Mouse (Mus musculus): ENCODE data around the gene Sox4. TPM values are rescaled to one million over a fixed set of nuclear protein-coding genes. Genes with fewer than 3 reads are reported as not detected.

Sox4 gene
- polyA plus RNA-seq, 1 experiment = not detected

DNA sequence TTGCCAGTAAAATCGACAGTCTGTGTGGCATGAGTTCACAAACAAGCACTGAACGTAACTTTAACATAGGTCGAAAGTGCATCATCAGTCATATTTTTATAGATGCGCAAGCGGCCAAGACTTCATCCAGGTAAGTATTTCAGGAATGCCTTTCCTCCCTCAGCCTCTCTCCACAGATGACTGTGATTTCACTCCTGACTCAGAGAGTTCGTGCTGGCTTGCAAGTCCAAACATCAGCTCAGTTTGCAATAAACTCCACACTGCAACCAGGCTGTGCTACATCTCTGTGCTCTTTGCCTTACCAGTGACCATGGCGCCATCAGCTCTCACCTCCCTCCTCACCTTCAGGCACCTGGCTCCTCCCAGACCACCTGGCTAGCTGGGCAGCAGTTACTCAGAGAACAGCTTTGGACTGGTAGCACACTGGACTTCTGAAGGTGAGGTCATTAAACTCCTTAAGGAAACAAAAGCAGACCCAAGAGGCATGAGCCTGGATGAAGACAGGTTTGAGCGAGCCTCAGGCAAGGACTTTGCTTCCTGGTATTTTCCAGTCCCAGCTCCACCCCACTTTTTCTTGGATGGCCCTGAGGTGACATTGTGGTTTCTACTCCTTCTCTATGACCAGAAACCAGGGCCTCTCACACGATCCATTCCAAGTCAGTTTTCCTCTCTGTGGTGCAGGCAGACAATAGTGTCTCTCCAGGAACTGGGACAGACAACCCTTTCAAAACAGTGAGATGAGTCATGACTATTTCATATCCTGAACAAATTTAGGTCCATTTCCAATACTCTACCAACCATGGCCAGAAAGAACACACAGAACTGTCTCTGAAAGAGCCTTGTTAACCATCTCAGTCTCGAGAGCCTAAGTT is 35.9 kb downstream of the Sox4 start:
- TF ChIP-seq GATA1 (IDR thresholded peaks at IDR 0.05; ENCODE audit: low read length) = no peak

DNA sequence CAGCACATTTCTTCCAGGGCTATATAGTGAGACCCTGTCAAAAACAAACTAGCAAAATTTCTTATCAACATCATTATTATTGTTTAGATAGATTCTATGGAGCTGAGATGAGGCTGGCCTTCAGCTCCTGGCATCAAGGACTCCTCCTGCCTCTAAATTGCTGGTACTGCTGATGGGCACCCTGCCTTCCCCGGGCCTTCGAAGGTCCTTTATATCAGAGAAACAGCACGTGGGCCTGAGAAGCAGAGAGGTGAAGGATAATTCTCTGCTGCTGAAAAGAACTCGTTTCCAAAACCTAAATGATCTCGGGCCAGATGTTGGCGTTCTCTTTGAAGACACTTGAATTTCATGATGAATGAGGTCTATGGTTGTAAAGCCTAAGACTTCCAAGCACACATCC is 39.9 kb downstream of the Sox4 start:
- no peak for TF ChIP-seq GATA1 (IDR thresholded peaks at IDR 0.05; ENCODE audit: low read length)

DNA sequence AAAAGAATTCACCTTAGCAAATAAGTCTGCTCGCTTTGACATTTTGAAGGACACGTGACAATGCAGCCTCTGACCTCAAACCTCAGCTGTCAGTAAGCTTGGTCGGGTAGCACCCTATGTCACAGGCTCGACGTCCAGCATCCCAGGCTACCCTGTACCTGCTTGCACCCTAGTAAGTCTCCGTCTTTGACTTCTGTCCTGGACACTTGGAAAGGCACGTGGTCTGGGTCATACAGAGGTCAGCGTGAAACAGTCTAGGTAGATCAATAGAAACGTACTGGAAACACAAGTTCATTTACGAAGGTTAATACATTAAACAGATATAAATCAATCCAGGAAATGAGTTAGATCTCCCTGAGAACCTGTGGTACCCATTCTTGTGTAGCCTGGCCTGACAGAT is 46.5 kb downstream of the Sox4 start:
- TF ChIP-seq GATA1 (IDR thresholded peaks at IDR 0.05; ENCODE audit: low read length) = no peak

Data from G1E-ER4 (cell line).